In the genomic region with DNA sequence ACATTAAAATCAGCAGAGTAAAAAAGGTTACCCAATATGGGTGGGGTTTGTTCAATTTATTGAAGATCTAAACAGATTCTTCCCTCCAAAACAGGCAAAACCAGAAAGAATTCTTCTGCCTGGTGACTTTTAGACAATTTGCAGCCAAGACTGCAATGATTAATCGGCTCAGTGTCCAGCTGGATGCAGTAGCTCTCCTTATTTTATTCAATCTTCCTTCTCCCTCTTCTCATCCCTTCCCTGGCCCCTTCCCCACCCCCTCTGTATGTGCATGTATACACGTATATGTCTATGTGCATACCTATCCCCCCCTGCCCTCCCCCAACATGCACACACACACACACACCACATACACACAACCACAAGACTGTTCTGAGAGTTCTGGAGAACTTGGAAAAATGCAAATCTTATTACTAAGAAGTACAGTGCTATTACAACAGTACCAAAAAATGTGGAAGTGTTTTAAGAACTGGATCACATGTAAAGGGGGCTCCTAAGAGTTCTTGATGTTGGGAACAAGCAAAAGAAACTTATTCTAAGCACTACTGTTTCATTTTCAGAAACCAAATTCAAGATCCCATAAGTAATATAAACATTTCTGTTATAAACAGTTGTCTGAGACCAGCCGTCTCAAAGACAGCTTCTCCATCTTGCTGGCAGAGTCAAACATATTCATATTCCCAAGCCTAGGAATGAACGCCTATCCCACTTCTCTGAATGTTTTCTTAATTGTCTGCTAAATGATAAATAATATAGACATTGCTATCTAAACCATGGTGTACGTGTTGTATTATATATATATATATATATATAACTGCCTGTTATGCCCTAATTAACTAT, we compare ENCODE assay signal across 19 mouse cellular contexts.
DNase-seq lines count a peak whose midpoint lies in the region; ATAC-seq and TF ChIP-seq lines count a peak whose summit lies in the region.
"Had no signal": no experiment of that assay in that cellular context is flagged by ENCODE, and none has a peak within 500 bp of the region (broad histone marks: within the 10 kb centered on the region; RNA-seq: fewer than 3 reads in every experiment).

No protein-coding gene starts in this region.

- peak overlapping the region; percentile 67 for H3K27ac ChIP-seq in intestine, embryonic 14.5 days (ENCODE audit: low read depth)
- no peak overlapping the region for H3K27ac ChIP-seq in intestine, postnatal 0 days (ENCODE audit: low read depth, low read length)
- H3K27ac ChIP-seq in lung, postnatal 0 days (ENCODE audit: low read length), result no peak overlapping the region
- H3K27ac ChIP-seq in stomach, embryonic 16.5 days (ENCODE audit: low read length), result peak overlapping the region; percentile 79
- H3K27ac ChIP-seq: embryonic facial prominence, embryonic 12.5 days; forebrain, embryonic 12.5 days; heart, embryonic 13.5 days had no signal

- TF ChIP-seq CTCF in intestine, postnatal 0 days (IDR thresholded peaks at IDR 0.05; ENCODE audit: low read depth), result no peak
- no peak for TF ChIP-seq CTCF in lung, postnatal 0 days (IDR thresholded peaks at IDR 0.05)

- no peaks in the 10 kb centered on the region for H3K36me3 ChIP-seq in intestine, embryonic 14.5 days (ENCODE audit: control insufficient read depth, insufficient read depth, low read length)
- H3K36me3 ChIP-seq in intestine, postnatal 0 days (ENCODE audit: control insufficient read depth, insufficient read depth), result no peaks in the 10 kb centered on the region
- H3K36me3 ChIP-seq in lung, postnatal 0 days (ENCODE audit: insufficient read depth, low read length), result no peaks in the 10 kb centered on the region
- H3K36me3 ChIP-seq in stomach, embryonic 16.5 days (ENCODE audit: control insufficient read depth, insufficient read depth, low read length), result no peaks in the 10 kb centered on the region
- H3K36me3 ChIP-seq: embryonic facial prominence, embryonic 12.5 days; forebrain, embryonic 12.5 days; heart, embryonic 13.5 days had no signal

- 37% methylated on average over 5 of the region's 5 CpGs for WGBS in intestine, embryonic 14.5 days
- 53% methylated on average over 5 of the region's 5 CpGs for WGBS in intestine, postnatal 0 days
- WGBS in lung, postnatal 0 days, result 49% methylated on average over 5 of the region's 5 CpGs
- WGBS in stomach, embryonic 16.5 days, result 49% methylated on average over 5 of the region's 5 CpGs

- H3K27me3 ChIP-seq in intestine, embryonic 14.5 days (replicated peaks; ENCODE audit: control insufficient read depth, insufficient read depth, low read length), result no peaks in the 10 kb centered on the region
- H3K27me3 ChIP-seq in intestine, postnatal 0 days (replicated peaks; ENCODE audit: control insufficient read depth, insufficient read depth, low read length), result no peaks in the 10 kb centered on the region
- no peaks in the 10 kb centered on the region for H3K27me3 ChIP-seq in lung, postnatal 0 days (replicated peaks; ENCODE audit: insufficient read depth, low read length)
- no peaks in the 10 kb centered on the region for H3K27me3 ChIP-seq in stomach, embryonic 16.5 days (ENCODE audit: control insufficient read depth, insufficient read depth, low read length)
- H3K27me3 ChIP-seq: embryonic facial prominence, embryonic 12.5 days; forebrain, embryonic 12.5 days; heart, embryonic 13.5 days; Patski had no signal

- H3K4me2 ChIP-seq in intestine, embryonic 14.5 days (ENCODE audit: low read length), result no peak overlapping the region
- no peak overlapping the region for H3K4me2 ChIP-seq in intestine, postnatal 0 days (replicated peaks; ENCODE audit: low read depth)
- H3K4me2 ChIP-seq in lung, postnatal 0 days (replicated peaks; ENCODE audit: low read depth, low read length), result no peak overlapping the region
- no peak overlapping the region for H3K4me2 ChIP-seq in stomach, embryonic 16.5 days (ENCODE audit: low read depth, low read length)
- H3K4me2 ChIP-seq: embryonic facial prominence, embryonic 12.5 days; forebrain, embryonic 12.5 days; heart, embryonic 13.5 days had no signal

- DNase-seq in intestine, embryonic 14.5 days (ENCODE audit: low spot score), result no peak
- DNase-seq in lung, postnatal 0 days (ENCODE audit: low spot score), result peak; percentile 28
- DNase-seq in lung, adult 18-20 months, result no peak
- no peak for DNase-seq in thymus, postnatal 0 days (ENCODE audit: low spot score)
- no peak for DNase-seq in gastrocnemius, postnatal 25 days
- DNase-seq: adrenal gland, postnatal 14 days; cerebellum, adult 11-12 months; cerebellum, adult 9-10 months; cerebellum, postnatal 25 days; gastrocnemius, postnatal 10 days; heart, postnatal 36 days had no signal

- no peaks in the 10 kb centered on the region for H3K9me3 ChIP-seq in intestine, embryonic 14.5 days (ENCODE audit: control insufficient read depth, low read length)
- no peaks in the 10 kb centered on the region for H3K9me3 ChIP-seq in intestine, postnatal 0 days (ENCODE audit: control insufficient read depth)
- H3K9me3 ChIP-seq in lung, postnatal 0 days (ENCODE audit: low read length), result no peaks in the 10 kb centered on the region
- no peaks in the 10 kb centered on the region for H3K9me3 ChIP-seq in stomach, embryonic 16.5 days (replicated peaks; ENCODE audit: control insufficient read depth, low read length)
- H3K9me3 ChIP-seq: embryonic facial prominence, embryonic 12.5 days; forebrain, embryonic 12.5 days; heart, embryonic 13.5 days had no signal

- ATAC-seq in intestine, embryonic 14.5 days (replicated peaks; ENCODE audit: low FRiP score, low TSS enrichment, low read depth), result no peak
- ATAC-seq in intestine, postnatal 0 days, result no peak
- ATAC-seq in lung, postnatal 0 days, result no peak
- ATAC-seq in stomach, embryonic 16.5 days (ENCODE audit: insufficient read depth, low FRiP score), result peak; percentile 73
- ATAC-seq: activated CD4-positive, CD25-positive, alpha-beta regulatory T cell, adult 4 months; forebrain, embryonic 16.5 days; Patski had no signal

- no peak overlapping the region for H3K9ac ChIP-seq in intestine, embryonic 14.5 days (ENCODE audit: low read length)
- H3K9ac ChIP-seq in intestine, postnatal 0 days (ENCODE audit: low read depth, low read length), result no peak overlapping the region
- H3K9ac ChIP-seq in lung, postnatal 0 days (replicated peaks; ENCODE audit: low read depth), result no peak overlapping the region
- no peak overlapping the region for H3K9ac ChIP-seq in stomach, embryonic 16.5 days (ENCODE audit: low read length)
- H3K9ac ChIP-seq: embryonic facial prominence, embryonic 12.5 days; forebrain, embryonic 12.5 days; heart, embryonic 13.5 days had no signal

- H3K4me3 ChIP-seq in intestine, embryonic 14.5 days (ENCODE audit: low read depth, low read length), result no peak overlapping the region
- no peak overlapping the region for H3K4me3 ChIP-seq in intestine, postnatal 0 days (ENCODE audit: low read depth, low read length)
- H3K4me3 ChIP-seq in lung, postnatal 0 days (ENCODE audit: low read depth, low read length), result no peak overlapping the region
- H3K4me3 ChIP-seq in stomach, embryonic 16.5 days (replicated peaks; ENCODE audit: low read length), result no peak overlapping the region
- H3K4me3 ChIP-seq: embryonic facial prominence, embryonic 12.5 days; forebrain, embryonic 12.5 days; heart, embryonic 13.5 days had no signal

- no peaks in the 10 kb centered on the region; the same call in 1 of the 2 replicates for H3K4me1 ChIP-seq in intestine, embryonic 14.5 days (replicated peaks; ENCODE audit: control insufficient read depth, insufficient read depth, low read length)
- no peaks in the 10 kb centered on the region for H3K4me1 ChIP-seq in intestine, postnatal 0 days (replicated peaks; ENCODE audit: control insufficient read depth, insufficient read depth, low read length)
- no peaks in the 10 kb centered on the region for H3K4me1 ChIP-seq in lung, postnatal 0 days (ENCODE audit: insufficient read depth, low read depth, low read length)
- H3K4me1 ChIP-seq in stomach, embryonic 16.5 days (ENCODE audit: control insufficient read depth, insufficient read depth, low read length), result no peaks in the 10 kb centered on the region
- H3K4me1 ChIP-seq: embryonic facial prominence, embryonic 12.5 days; forebrain, embryonic 12.5 days; heart, embryonic 13.5 days had no signal

- no peak for TF ChIP-seq EP300 in lung, postnatal 0 days (IDR thresholded peaks at IDR 0.05)

Comparison
In these comparisons a context has a peak if more than half of its experiments do, and no peak if none do; other contexts are left out.
1. H3K27ac ChIP-seq: peak in intestine, embryonic 14.5 days (single experiment) and stomach, embryonic 16.5 days (single experiment); none in intestine, postnatal 0 days (single experiment) and lung, postnatal 0 days (single experiment).